Mouse (Mus musculus) limb, embryonic 11.5 days (tissue): ENCODE measurements around the gene Prkd2. TPM values are rescaled to one million over a fixed set of nuclear protein-coding genes. Genes with fewer than 3 reads are reported as not detected.

Experiments
- ATAC-seq: fragments of 200-750 bp; cut with Nextera tagmentation; 2 replicates; pipeline ENCODE4 v1.8.0; 2017; ENCODE audit warnings: low read depth; ENCODE audit not compliant: insufficient number of reproducible peaks, low FRiP score, low TSS enrichment
- DNase-seq: peaks from one replicate; pipeline ENCODE4 v3.0.0-alpha.2; 2015; ENCODE audit warnings: low spot score
- H3K27ac ChIP-seq: fragments of 300-500 bp; sonication (generic); replicated peaks from 2 replicates; pipeline ENCODE4 v1.5.1; 2014; ENCODE audit warnings: low read depth, mild to moderate bottlenecking, low read length
- H3K27me3 ChIP-seq: fragments of 300-500 bp; sonication (generic); 2 replicates; pipeline ENCODE4 v1.6.1; 2014; ENCODE audit warnings: mild to moderate bottlenecking, low read length, mixed read lengths; ENCODE audit not compliant: control insufficient read depth, insufficient read depth
- H3K36me3 ChIP-seq: fragments of 300-500 bp; sonication (generic); 2 replicates; pipeline ENCODE4 v1.6.1; 2014; ENCODE audit warnings: mild to moderate bottlenecking, low read length, moderate library complexity, mixed read lengths; ENCODE audit not compliant: control insufficient read depth, insufficient read depth
- H3K4me1 ChIP-seq: fragments of 300-500 bp; sonication (generic); 2 replicates; pipeline ENCODE4 v1.6.1; 2014; ENCODE audit warnings: low read length, mixed read lengths; ENCODE audit not compliant: control insufficient read depth, insufficient read depth
- H3K4me2 ChIP-seq: fragments of 300-500 bp; sonication (generic); 2 replicates; pipeline ENCODE4 v1.6.1; 2014; ENCODE audit warnings: low read depth, mild to moderate bottlenecking, moderate library complexity; ENCODE audit not compliant: severe bottlenecking
- H3K4me3 ChIP-seq: fragments of 300-500 bp; sonication (generic); 2 replicates; pipeline ENCODE4 v1.5.1; 2014; ENCODE audit warnings: low read depth, low read length
- H3K9ac ChIP-seq: fragments of 300-500 bp; sonication (generic); 2 replicates; pipeline ENCODE4 v1.6.1; 2014; ENCODE audit warnings: mild to moderate bottlenecking, low read length
- H3K9me3 ChIP-seq: fragments of 300-500 bp; sonication (generic); 2 replicates; pipeline ENCODE4 v1.6.1; 2016; ENCODE audit warnings: low read length; ENCODE audit not compliant: control insufficient read depth
- WGBS: fragments of 180-500 bp; shearing (Covaris S2); extraction: QIAGEN DNeasy Blood & Tissue Kit; methylation state at CpG from one replicate; pipeline ENCODE4 v1.1.7; 2014; 5-methylcytosine and 5-hydroxymethylcytosine counted together
- polyA plus RNA-seq: library from polyadenylated mRNA; unstranded; fragments of >200 nt; fragmentation: Nextera tagmentation; extraction: Ambion mirVana; gene quantifications from 2 replicates; pipeline ENCODE4 v1.2.1, GENCODE M21; 2014

The Prkd2 gene
- polyA plus RNA-seq, 1 experiment from 2014 or later = 16.6 TPM

- Histone ChIP-seq H3K9ac (no peak overlapping the region), H3K27ac (no peak overlapping the region), H3K4me3 (no peak overlapping the region), H3K36me3 (peaks cover 21% of the 10 kb centered on the region), H3K9me3 (no peaks in the 10 kb centered on the region), H3K4me2 (no peak overlapping the region), H3K4me1 (no peaks in the 10 kb centered on the region), H3K27me3 (no peaks in the 10 kb centered on the region)
- WGBS = 16% methylated on average over 17 of the region's 17 CpGs
- peak; percentile 65 for DNase-seq
- ATAC-seq = no peak
These were observed 15.6 kb downstream of the Prkd2 start for GRCm38 (mm10) chr7:16858336-16858735.

GRCm38 (mm10) chr7:16859902-16860651 is 17.4 kb downstream of the Prkd2 start:
- H3K4me1 ChIP-seq = no peaks in the 10 kb centered on the region
- DNase-seq (peak; percentile 85), ATAC-seq (no peak)
- H3K36me3 ChIP-seq = peaks cover 14% of the 10 kb centered on the region
- 36% methylated on average over 5 of the region's 5 CpGs for WGBS
- no peak overlapping the region for H3K4me3 ChIP-seq
- no peaks in the 10 kb centered on the region for H3K9me3 ChIP-seq
- H3K4me2 ChIP-seq = no peak overlapping the region
- H3K9ac ChIP-seq = no peak overlapping the region
- H3K27me3 ChIP-seq = no peaks in the 10 kb centered on the region
- H3K27ac ChIP-seq = no peak overlapping the region

- Histone ChIP-seq H3K9ac (no peak overlapping the region), H3K4me2 (no peak overlapping the region), H3K4me3 (no peak overlapping the region), H3K4me1 (no peaks in the 10 kb centered on the region; the same call in 1 of the 2 replicates), H3K36me3 (peaks cover 7% of the 10 kb centered on the region; the same call in 1 of the 2 replicates), H3K27ac (no peak overlapping the region), H3K9me3 (no peaks in the 10 kb centered on the region), H3K27me3 (no peaks in the 10 kb centered on the region)
- ATAC-seq (no peak), DNase-seq (no peak)
- 85% methylated on average over 3 of the region's 3 CpGs for WGBS
These were observed 24.8 kb downstream of the Prkd2 start for GRCm38 (mm10) chr7:16867488-16867887.

GRCm38 (mm10) chr7:16869497-16869896 is 26.8 kb downstream of the Prkd2 start:
- Histone ChIP-seq H3K4me1 (peaks cover 2% of the 10 kb centered on the region), H3K9ac (no peak overlapping the region), H3K27me3 (no peaks in the 10 kb centered on the region), H3K36me3 (peaks cover 7% of the 10 kb centered on the region; the same call in 1 of the 2 replicates), H3K9me3 (no peaks in the 10 kb centered on the region), H3K4me3 (no peak overlapping the region), H3K4me2 (peak overlapping the region; percentile 41), H3K27ac (no peak overlapping the region)
- ATAC-seq (peak; percentile 93), DNase-seq (peak; percentile 77)
- 19% methylated on average over 16 of the region's 16 CpGs for WGBS

GRCm38 (mm10) chr7:16871600-16871999 is 28.9 kb downstream of the Prkd2 start:
- Histone ChIP-seq H3K36me3 (peaks cover 4% of the 10 kb centered on the region; the same call in 1 of the 2 replicates), H3K4me3 (no peak overlapping the region), H3K27ac (no peak overlapping the region), H3K27me3 (no peaks in the 10 kb centered on the region), H3K9me3 (no peaks in the 10 kb centered on the region), H3K4me1 (peaks cover 2% of the 10 kb centered on the region), H3K4me2 (no peak overlapping the region), H3K9ac (no peak overlapping the region)
- DNase-seq = no peak
- ATAC-seq = no peak
- 87% methylated on average over 10 of the region's 10 CpGs for WGBS

- H3K27ac ChIP-seq = no peak overlapping the region
- ATAC-seq = no peak
- H3K36me3 ChIP-seq = peaks cover 4% of the 10 kb centered on the region; the same call in 1 of the 2 replicates
- H3K9ac ChIP-seq = no peak overlapping the region
- no peaks in the 10 kb centered on the region for H3K27me3 ChIP-seq
- 95% methylated on average over 9 of the region's 9 CpGs for WGBS
- no peak overlapping the region for H3K4me3 ChIP-seq
- no peak overlapping the region for H3K4me2 ChIP-seq
- no peak for DNase-seq
- H3K4me1 ChIP-seq = peaks cover 5% of the 10 kb centered on the region
- no peaks in the 10 kb centered on the region for H3K9me3 ChIP-seq
These were observed 29.8 kb downstream of the Prkd2 start for GRCm38 (mm10) chr7:16872478-16872877.

GRCm38 (mm10) chr7:16873392-16873791 is 30.7 kb downstream of the Prkd2 start:
- WGBS = 86% methylated on average over 4 of the region's 4 CpGs
- H3K27me3 ChIP-seq = no peaks in the 10 kb centered on the region
- ATAC-seq (no peak), DNase-seq (no peak)
- H3K4me1 ChIP-seq = peaks cover 5% of the 10 kb centered on the region
- no peak overlapping the region for H3K27ac ChIP-seq
- no peaks in the 10 kb centered on the region for H3K9me3 ChIP-seq
- no peak overlapping the region for H3K9ac ChIP-seq
- no peak overlapping the region for H3K4me2 ChIP-seq
- peaks cover 4% of the 10 kb centered on the region; the same call in 1 of the 2 replicates for H3K36me3 ChIP-seq
- no peak overlapping the region for H3K4me3 ChIP-seq

GRCm38 (mm10) chr7:16874190-16874589 is 31.5 kb downstream of the Prkd2 start:
- H3K9me3 ChIP-seq = no peaks in the 10 kb centered on the region
- no peaks in the 10 kb centered on the region for H3K27me3 ChIP-seq
- H3K4me1 ChIP-seq = peaks cover 5% of the 10 kb centered on the region
- H3K4me2 ChIP-seq = peak overlapping the region; percentile 26
- peak overlapping the region; percentile 44; the same call in 1 of the 2 replicates for H3K9ac ChIP-seq
- H3K27ac ChIP-seq = peak overlapping the region; percentile 85
- peak; percentile 86 for DNase-seq
- peaks cover 4% of the 10 kb centered on the region; the same call in 1 of the 2 replicates for H3K36me3 ChIP-seq
- peak overlapping the region; percentile 95 for H3K4me3 ChIP-seq
- no peak for ATAC-seq
- WGBS = 3% methylated on average over 17 of the region's 17 CpGs
